In genomic region chr15:96050416-96050815, GRCm38 (mm10) we compare ENCODE assay signal across 25 mouse cellular contexts.
"Had no signal": no experiment of that assay in that cellular context is flagged by ENCODE, and none has a peak within 500 bp of the region (broad histone marks: within the 10 kb centered on the region; RNA-seq: fewer than 3 reads in every experiment).

No protein-coding gene starts in this region.

- H3K27ac ChIP-seq: heart, adult 2 months; hindbrain, embryonic 10.5 days; hindbrain, embryonic 12.5 days; hindbrain, embryonic 14.5 days; intestine, embryonic 15.5 days; layer of hippocampus, adult 2 months; left cerebral cortex, adult 2 months; limb, embryonic 10.5 days; limb, embryonic 12.5 days; liver, embryonic 14.5 days had no signal

- H3K9me3 ChIP-seq: intestine, embryonic 15.5 days; limb, embryonic 10.5 days had no signal

- H3K27me3 ChIP-seq: heart, embryonic 12.5 days; hindbrain, embryonic 12.5 days; intestine, embryonic 15.5 days; limb, embryonic 12.5 days had no signal

- H3K4me2 ChIP-seq: heart, embryonic 12.5 days; hindbrain, embryonic 12.5 days; hindbrain, embryonic 14.5 days; intestine, embryonic 15.5 days; limb, embryonic 12.5 days; liver, embryonic 11.5 days had no signal

- ATAC-seq: hindbrain, embryonic 16.5 days; inflammation-experienced regulatory T-cells, adult 6 months; intestine, embryonic 15.5 days; intestine, postnatal 0 days had no signal

- DNase-seq: gastrocnemius, postnatal 14 days; gastrocnemius, postnatal 36 days; heart, adult 2 months; heart, postnatal 10 days; heart, postnatal 4 days; kidney, adult 18-20 months; kidney, adult 8-10 months; kidney, postnatal 10 days; kidney, postnatal 25 days; kidney, postnatal 4 days; liver had no signal

- H3K9ac ChIP-seq: heart, embryonic 12.5 days; hindbrain, embryonic 12.5 days; hindbrain, embryonic 14.5 days; intestine, embryonic 15.5 days; limb, embryonic 12.5 days; liver, embryonic 14.5 days had no signal

- H3K4me1 ChIP-seq: hindbrain, embryonic 10.5 days; hindbrain, embryonic 12.5 days; intestine, embryonic 15.5 days had no signal

- H3K36me3 ChIP-seq: heart, embryonic 12.5 days; hindbrain, embryonic 10.5 days; hindbrain, embryonic 12.5 days; intestine, embryonic 15.5 days; limb, embryonic 10.5 days; limb, embryonic 12.5 days had no signal

- H3K4me3 ChIP-seq: heart, adult 2 months; heart, embryonic 12.5 days; hindbrain, embryonic 10.5 days; hindbrain, embryonic 12.5 days; intestine, embryonic 15.5 days; layer of hippocampus, adult 2 months; left cerebral cortex, adult 2 months; limb, embryonic 10.5 days; limb, embryonic 12.5 days had no signal
